Mouse (Mus musculus) limb, embryonic 15.5 days (tissue): Measurements from ENCODE around the gene Rnaseh2c. TPM values are rescaled to one million over a fixed set of nuclear protein-coding genes. Genes with fewer than 3 reads are reported as not detected.

Experiments used
- ATAC-seq: fragments of 200-750 bp; cut with Nextera tagmentation; 2 replicates; pipeline ENCODE4 v1.8.0; 2017; ENCODE audit warnings: low read depth, moderate TSS enrichment; ENCODE audit not compliant: insufficient number of reproducible peaks, low FRiP score, low TSS enrichment
- H3K27ac ChIP-seq: fragments of 300-500 bp; sonication (generic); 2 replicates; pipeline ENCODE4 v1.5.1; 2015; ENCODE audit warnings: moderate library complexity, mild to moderate bottlenecking, inconsistent platforms
- H3K27me3 ChIP-seq: fragments of 300-500 bp; sonication (generic); 2 replicates; pipeline ENCODE4 v1.6.1; 2015; ENCODE audit warnings: inconsistent platforms
- H3K36me3 ChIP-seq: fragments of 300-500 bp; sonication (generic); 2 replicates; pipeline ENCODE4 v1.6.1; 2015; ENCODE audit warnings: inconsistent platforms
- H3K4me1 ChIP-seq: fragments of 300-500 bp; sonication (generic); 2 replicates; pipeline ENCODE4 v1.6.1; 2015; ENCODE audit warnings: inconsistent platforms
- H3K4me2 ChIP-seq: fragments of 300-500 bp; sonication (generic); 2 replicates; pipeline ENCODE4 v1.6.1; 2015; ENCODE audit warnings: mild to moderate bottlenecking, inconsistent platforms
- H3K4me3 ChIP-seq: fragments of 300-500 bp; sonication (generic); 2 replicates; pipeline ENCODE4 v1.5.1; 2015; ENCODE audit warnings: mild to moderate bottlenecking, inconsistent platforms
- H3K9ac ChIP-seq: fragments of 300-500 bp; sonication (generic); 2 replicates; pipeline ENCODE4 v1.6.1; 2015; ENCODE audit warnings: inconsistent platforms
- H3K9me3 ChIP-seq: fragments of 300-500 bp; sonication (generic); 2 replicates; pipeline ENCODE4 v1.6.1; 2016; ENCODE audit warnings: inconsistent platforms
- WGBS: fragments of 180-500 bp; shearing (Covaris S2); methylation state at CpG from one replicate; pipeline ENCODE4 v1.1.7; 2015; 5-methylcytosine and 5-hydroxymethylcytosine counted together
- polyA plus RNA-seq: library from polyadenylated mRNA; unstranded; fragments of >200 nt; fragmentation: Nextera tagmentation; extraction: Ambion mirVana; gene quantifications from 2 replicates; pipeline ENCODE4 v1.2.1, GENCODE M21; 2015

Rnaseh2c gene
- polyA plus RNA-seq, 1 experiment from 2014 or later: 115 TPM

- H3K4me3 ChIP-seq: peak overlapping the region; percentile 76; the same call in 1 of the 2 replicates
- H3K36me3 ChIP-seq: peaks cover 14% of the 10 kb centered on the region
- no peak for ATAC-seq
- WGBS: 49% methylated on average over 5 of the region's 5 CpGs
- no peak overlapping the region for H3K9ac ChIP-seq
- H3K9me3 ChIP-seq: no peaks in the 10 kb centered on the region
- H3K27me3 ChIP-seq: peaks cover 47% of the 10 kb centered on the region
- no peak overlapping the region for H3K27ac ChIP-seq
- peaks cover 22% of the 10 kb centered on the region for H3K4me1 ChIP-seq
- H3K4me2 ChIP-seq: no peak overlapping the region
Observed at GRCm38 (mm10) chr19:5566316-5566715, 35.4 kb upstream of the Rnaseh2c start.

DNA sequence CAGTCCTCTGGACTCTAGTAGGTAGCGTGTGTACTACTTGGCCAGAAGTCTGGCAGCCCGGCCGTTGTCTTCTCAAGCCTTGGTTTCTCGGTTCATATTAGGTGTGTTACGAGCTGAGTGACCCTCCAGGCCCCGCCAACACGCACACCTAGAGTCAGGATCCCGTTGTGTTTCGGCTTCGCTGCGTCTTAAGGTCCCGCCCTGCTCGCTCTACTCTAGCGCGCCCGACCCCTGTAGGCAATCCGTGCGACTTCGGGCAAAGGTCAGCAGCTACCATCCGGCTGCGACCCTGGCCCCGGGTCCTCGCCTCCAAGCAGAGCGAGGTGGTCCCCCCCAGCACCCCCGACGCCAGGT, 34.5 kb upstream of the Rnaseh2c start:
- Histone ChIP-seq H3K4me1 (peaks cover 21% of the 10 kb centered on the region), H3K36me3 (peaks cover 14% of the 10 kb centered on the region), H3K4me3 (peak overlapping the region; percentile 76), H3K27me3 (peaks cover 39% of the 10 kb centered on the region), H3K27ac (peak overlapping the region; percentile 85), H3K4me2 (peak overlapping the region; percentile 98), H3K9ac (peak overlapping the region; percentile 53), H3K9me3 (no peaks in the 10 kb centered on the region)
- whole genome bisulfite sequencing: 2% methylated on average over 25 of the region's 26 CpGs
- ATAC-seq: peak; percentile 26

- WGBS: under 1% methylated on average over 99 of the region's 102 CpGs
- H3K27ac ChIP-seq: peak within 1 kb of the TSS; percentile 85
- H3K9me3 ChIP-seq: no peaks in the 10 kb centered on the region
- H3K27me3 ChIP-seq: peaks cover 33% of the 10 kb centered on the region
- ATAC-seq: peak; percentile 81
- H3K9ac ChIP-seq: peak within 1 kb of the TSS; percentile 53
- H3K4me2 ChIP-seq: peak within 1 kb of the TSS; percentile 98
- peaks cover 14% of the 10 kb centered on the region for H3K36me3 ChIP-seq
- H3K4me3 ChIP-seq: peak within 1 kb of the TSS; percentile 76
- H3K4me1 ChIP-seq: peaks cover 21% of the 10 kb centered on the region
Observed at GRCm38 (mm10) chr19:5567534-5568469, 33.9 kb upstream of the Rnaseh2c start, which contains the start of gene Ap5b1. Gene Ap5b1 (plus strand): TSS chr19:5568025.

GRCm38 (mm10) chr19:5568470-5569140, 33.1 kb upstream of the Rnaseh2c start:
- Histone ChIP-seq H3K9me3 (no peaks in the 10 kb centered on the region), H3K4me3 (peak overlapping the region; percentile 76), H3K9ac (no peak overlapping the region; the same call in 1 of the 2 replicates), H3K27me3 (peaks cover 26% of the 10 kb centered on the region), H3K27ac (peak overlapping the region; percentile 85; the same call in 1 of the 2 replicates), H3K4me1 (peaks cover 21% of the 10 kb centered on the region), H3K36me3 (peaks cover 14% of the 10 kb centered on the region), H3K4me2 (peak overlapping the region; percentile 98)
- 8% methylated on average over 27 of the region's 27 CpGs for whole genome bisulfite sequencing
- ATAC-seq: peak; percentile 3; the same call in 1 of the 2 replicates

DNA sequence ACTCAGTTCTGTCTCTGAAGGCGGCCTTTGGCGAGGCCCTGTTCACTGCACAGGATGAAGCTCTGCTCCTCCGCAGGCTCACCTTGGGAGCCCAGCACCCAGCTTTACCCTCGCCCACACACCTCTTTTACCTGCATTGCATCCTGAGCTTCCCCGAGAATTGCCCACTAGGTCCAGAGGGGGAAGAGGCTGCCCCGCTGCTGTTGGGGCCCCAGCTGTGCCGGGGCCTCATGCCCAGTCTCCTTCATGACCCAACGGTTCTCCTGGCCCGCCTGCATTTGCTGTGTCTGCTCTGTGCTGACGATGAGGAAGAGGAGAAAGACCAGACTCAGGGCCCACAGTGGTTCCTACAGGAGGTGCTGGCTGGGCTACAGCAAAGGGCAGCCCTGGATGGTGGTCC, 32.2 kb upstream of the Rnaseh2c start:
- H3K36me3 ChIP-seq: peaks cover 14% of the 10 kb centered on the region
- no peak overlapping the region for H3K9ac ChIP-seq
- H3K4me2 ChIP-seq: no peak overlapping the region
- no peak for ATAC-seq
- no peak overlapping the region for H3K4me3 ChIP-seq
- WGBS: 87% methylated on average over 10 of the region's 10 CpGs
- H3K27me3 ChIP-seq: peaks cover 18% of the 10 kb centered on the region
- H3K4me1 ChIP-seq: peaks cover 21% of the 10 kb centered on the region
- H3K9me3 ChIP-seq: no peaks in the 10 kb centered on the region
- no peak overlapping the region for H3K27ac ChIP-seq

DNA sequence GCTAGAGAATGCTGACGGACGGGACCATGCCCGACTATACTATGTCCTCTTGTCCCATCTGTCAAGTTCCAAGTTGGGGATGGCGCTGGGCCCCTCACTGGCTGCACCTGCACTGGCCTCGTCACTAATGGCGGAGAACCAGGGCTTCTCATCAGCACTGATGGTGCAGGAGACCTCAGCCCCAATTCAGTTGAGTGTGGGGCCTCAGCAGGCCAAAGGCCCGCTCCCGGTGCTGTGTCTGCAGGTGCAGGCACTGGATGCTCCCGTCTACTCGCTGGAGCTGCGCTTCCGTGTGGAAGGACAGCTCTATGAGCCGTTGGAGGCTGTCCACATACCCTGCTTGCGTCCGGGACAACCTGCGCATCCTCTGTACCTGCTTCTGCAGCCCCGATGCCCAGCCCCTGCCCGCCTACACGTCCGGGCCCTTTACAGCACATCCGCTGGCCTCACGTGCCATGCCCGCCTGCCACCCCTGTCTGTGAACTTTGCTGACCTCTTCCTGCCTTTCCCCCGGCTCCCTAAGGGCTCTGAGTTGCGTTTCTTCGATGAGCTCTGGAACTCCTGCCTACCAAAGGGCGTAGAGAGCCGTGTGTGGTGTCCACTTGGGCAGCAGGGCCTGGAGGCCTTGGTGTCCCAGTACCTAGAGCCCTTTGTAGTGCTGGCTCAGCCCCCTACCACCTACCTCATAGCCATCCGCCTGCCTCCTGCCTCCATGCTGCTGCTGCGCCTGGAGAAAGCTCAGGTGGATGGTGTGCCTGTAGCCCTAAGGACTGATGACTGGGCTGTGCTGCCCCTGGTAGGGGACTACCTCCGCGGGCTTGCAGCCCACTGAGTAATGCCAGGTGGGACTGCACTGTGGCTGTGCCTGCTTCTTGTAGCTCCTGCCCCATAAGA, 31.1 kb upstream of the Rnaseh2c start:
- Histone ChIP-seq H3K4me2 (no peak overlapping the region), H3K36me3 (peaks cover 14% of the 10 kb centered on the region), H3K27ac (no peak overlapping the region), H3K9me3 (no peaks in the 10 kb centered on the region), H3K27me3 (peaks cover 13% of the 10 kb centered on the region), H3K9ac (no peak overlapping the region), H3K4me3 (no peak overlapping the region), H3K4me1 (peaks cover 21% of the 10 kb centered on the region)
- no peak for ATAC-seq
- 88% methylated on average over 32 of the region's 32 CpGs for WGBS

GRCm38 (mm10) chr19:5571831-5572230, 29.8 kb upstream of the Rnaseh2c start:
- WGBS: 79% methylated on average over 5 of the region's 5 CpGs
- no peak for ATAC-seq

GRCm38 (mm10) chr19:5572331-5573125, 29.1 kb upstream of the Rnaseh2c start:
- Histone ChIP-seq H3K4me2 (no peak overlapping the region), H3K27ac (0 out of 2 replicates have a peak overlapping the region, but pooled peaks have one; percentile 47), H3K9me3 (no peaks in the 10 kb centered on the region), H3K9ac (no peak overlapping the region), H3K4me3 (no peak overlapping the region), H3K4me1 (peaks cover 13% of the 10 kb centered on the region), H3K36me3 (peaks cover 14% of the 10 kb centered on the region), H3K27me3 (peaks cover 4% of the 10 kb centered on the region; the same call in 1 of the 2 replicates)
- WGBS: 76% methylated on average over 19 of the region's 19 CpGs
- no peak for ATAC-seq

More at GRCm38 (mm10) chr19:5571831-5572230, 29.8 kb upstream of the Rnaseh2c start:
- no peak overlapping the region for H3K4me3 ChIP-seq
- H3K27me3 ChIP-seq: peaks cover 4% of the 10 kb centered on the region; the same call in 1 of the 2 replicates
- no peak overlapping the region for H3K4me2 ChIP-seq
- peaks cover 18% of the 10 kb centered on the region for H3K4me1 ChIP-seq
- H3K9me3 ChIP-seq: no peaks in the 10 kb centered on the region
- H3K27ac ChIP-seq: no peak overlapping the region
- no peak overlapping the region for H3K9ac ChIP-seq
- H3K36me3 ChIP-seq: peaks cover 14% of the 10 kb centered on the region

GRCm38 (mm10) chr19:5575336-5575735, 26.3 kb upstream of the Rnaseh2c start:
- no peak for ATAC-seq
- H3K4me3 ChIP-seq: no peak overlapping the region
- no peak overlapping the region for H3K27ac ChIP-seq
- peaks cover 5% of the 10 kb centered on the region; the same call in 1 of the 2 replicates for H3K36me3 ChIP-seq
- H3K9me3 ChIP-seq: no peaks in the 10 kb centered on the region
- no peak overlapping the region for H3K9ac ChIP-seq
- no peak overlapping the region for H3K4me2 ChIP-seq
- 97% methylated on average over 1 of the region's 1 CpGs for WGBS
- H3K4me1 ChIP-seq: no peaks in the 10 kb centered on the region
- no peaks in the 10 kb centered on the region for H3K27me3 ChIP-seq

DNA sequence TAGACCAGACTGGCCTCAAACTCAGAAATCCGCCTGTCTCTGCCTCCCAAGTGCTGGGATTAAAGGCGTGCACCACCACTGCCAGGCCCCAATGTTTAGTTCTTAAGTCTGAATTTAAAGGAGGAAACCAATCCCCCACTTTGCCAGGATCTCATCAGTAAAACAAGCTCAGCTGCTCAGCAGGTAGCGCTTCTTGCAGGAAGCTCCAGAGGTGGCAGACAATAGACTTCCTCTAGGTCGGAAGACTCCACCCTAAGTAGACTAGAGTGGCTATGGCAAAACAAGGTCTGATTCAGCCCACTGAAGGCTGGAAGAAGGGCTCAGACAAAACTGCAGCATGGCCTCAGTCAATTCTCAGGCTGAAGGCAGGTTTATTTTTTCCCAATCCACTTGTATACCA, 21.7 kb upstream of the Rnaseh2c start:
- no peak for ATAC-seq
- H3K27ac ChIP-seq: no peak overlapping the region
- no peak overlapping the region for H3K9ac ChIP-seq
- H3K36me3 ChIP-seq: no peaks in the 10 kb centered on the region
- WGBS: 73% methylated on average over 4 of the region's 4 CpGs
- no peaks in the 10 kb centered on the region for H3K4me1 ChIP-seq
- H3K4me3 ChIP-seq: no peak overlapping the region
- H3K9me3 ChIP-seq: no peaks in the 10 kb centered on the region
- H3K4me2 ChIP-seq: no peak overlapping the region
- H3K27me3 ChIP-seq: no peaks in the 10 kb centered on the region
